Mouse (Mus musculus): Measurements from ENCODE around the gene Scaf8.
"Not testable (repeated sequence)": the region's sequence is repeated elsewhere in the genome, so short reads cannot be mapped to it uniquely, and the experiment has no call there.

The Scaf8 gene

GRCm38 (mm10) chr17:3114720-3115379 lies at the start of gene Scaf8:
Gene Scaf8 (plus strand): TSS chr17:3114972.
- peak; percentile 87 for ATAC-seq (ENCODE audit: insufficient number of reproducible peaks, low FRiP score, low TSS enrichment)

GRCm38 (mm10) chr17:3075166-3075872 lies 39.5 kb upstream of the Scaf8 start:
- no peak for ATAC-seq (ENCODE audit: insufficient number of reproducible peaks, low FRiP score, low TSS enrichment)

GRCm38 (mm10) chr17:3075873-3076245 lies 38.9 kb upstream of the Scaf8 start:
- no peak for ATAC-seq (ENCODE audit: insufficient number of reproducible peaks, low FRiP score, low TSS enrichment)

- not testable (repeated sequence) for ATAC-seq (ENCODE audit: insufficient number of reproducible peaks, low FRiP score, low TSS enrichment)
These were observed 36.8 kb upstream of the Scaf8 start for GRCm38 (mm10) chr17:3077936-3078335.

GRCm38 (mm10) chr17:3080587-3081349 lies 34.0 kb upstream of the Scaf8 start:
- not testable (repeated sequence) for ATAC-seq (ENCODE audit: insufficient number of reproducible peaks, low FRiP score, low TSS enrichment)

- peak; percentile 17 for ATAC-seq (ENCODE audit: insufficient number of reproducible peaks, low FRiP score, low TSS enrichment)
These were observed 33.2 kb upstream of the Scaf8 start for GRCm38 (mm10) chr17:3081512-3082100.

- ATAC-seq (ENCODE audit: insufficient number of reproducible peaks, low FRiP score, low TSS enrichment), result peak; percentile 59
These were observed 32.5 kb upstream of the Scaf8 start for GRCm38 (mm10) chr17:3082125-3082755.

- ATAC-seq (ENCODE audit: insufficient number of reproducible peaks, low FRiP score, low TSS enrichment), result not testable (repeated sequence)
These were observed 31.7 kb upstream of the Scaf8 start for GRCm38 (mm10) chr17:3082756-3083749.

- peak; percentile 64 for ATAC-seq (ENCODE audit: insufficient number of reproducible peaks, low FRiP score, low TSS enrichment)
These were observed 30.8 kb upstream of the Scaf8 start for GRCm38 (mm10) chr17:3083886-3084550.

- no peak for ATAC-seq (ENCODE audit: insufficient number of reproducible peaks, low FRiP score, low TSS enrichment)
These were observed 30.2 kb upstream of the Scaf8 start for GRCm38 (mm10) chr17:3084551-3084930.

- no peak for ATAC-seq (ENCODE audit: insufficient number of reproducible peaks, low FRiP score, low TSS enrichment)
These were observed 29.6 kb upstream of the Scaf8 start for GRCm38 (mm10) chr17:3085152-3085551.

- no peak for ATAC-seq (ENCODE audit: insufficient number of reproducible peaks, low FRiP score, low TSS enrichment)
These were observed 22.1 kb upstream of the Scaf8 start for GRCm38 (mm10) chr17:3092682-3093081.

GRCm38 (mm10) chr17:3099273-3099672 lies 15.5 kb upstream of the Scaf8 start:
- ATAC-seq (ENCODE audit: insufficient number of reproducible peaks, low FRiP score, low TSS enrichment), result not testable (repeated sequence)

GRCm38 (mm10) chr17:3102336-3103165 lies 12.2 kb upstream of the Scaf8 start:
- no peak for ATAC-seq (ENCODE audit: insufficient number of reproducible peaks, low FRiP score, low TSS enrichment)

- no peak for ATAC-seq (ENCODE audit: insufficient number of reproducible peaks, low FRiP score, low TSS enrichment)
These were observed 10.4 kb upstream of the Scaf8 start for GRCm38 (mm10) chr17:3104154-3104931.

GRCm38 (mm10) chr17:3105022-3105421 lies 9.8 kb upstream of the Scaf8 start:
- ATAC-seq (ENCODE audit: insufficient number of reproducible peaks, low FRiP score, low TSS enrichment), result no peak

- ATAC-seq (ENCODE audit: insufficient number of reproducible peaks, low FRiP score, low TSS enrichment), result no peak
These were observed 925 bp upstream of the Scaf8 start for GRCm38 (mm10) chr17:3113737-3114357.
